Mouse (Mus musculus): ENCODE measurements around the gene Gpr3.

DNA sequence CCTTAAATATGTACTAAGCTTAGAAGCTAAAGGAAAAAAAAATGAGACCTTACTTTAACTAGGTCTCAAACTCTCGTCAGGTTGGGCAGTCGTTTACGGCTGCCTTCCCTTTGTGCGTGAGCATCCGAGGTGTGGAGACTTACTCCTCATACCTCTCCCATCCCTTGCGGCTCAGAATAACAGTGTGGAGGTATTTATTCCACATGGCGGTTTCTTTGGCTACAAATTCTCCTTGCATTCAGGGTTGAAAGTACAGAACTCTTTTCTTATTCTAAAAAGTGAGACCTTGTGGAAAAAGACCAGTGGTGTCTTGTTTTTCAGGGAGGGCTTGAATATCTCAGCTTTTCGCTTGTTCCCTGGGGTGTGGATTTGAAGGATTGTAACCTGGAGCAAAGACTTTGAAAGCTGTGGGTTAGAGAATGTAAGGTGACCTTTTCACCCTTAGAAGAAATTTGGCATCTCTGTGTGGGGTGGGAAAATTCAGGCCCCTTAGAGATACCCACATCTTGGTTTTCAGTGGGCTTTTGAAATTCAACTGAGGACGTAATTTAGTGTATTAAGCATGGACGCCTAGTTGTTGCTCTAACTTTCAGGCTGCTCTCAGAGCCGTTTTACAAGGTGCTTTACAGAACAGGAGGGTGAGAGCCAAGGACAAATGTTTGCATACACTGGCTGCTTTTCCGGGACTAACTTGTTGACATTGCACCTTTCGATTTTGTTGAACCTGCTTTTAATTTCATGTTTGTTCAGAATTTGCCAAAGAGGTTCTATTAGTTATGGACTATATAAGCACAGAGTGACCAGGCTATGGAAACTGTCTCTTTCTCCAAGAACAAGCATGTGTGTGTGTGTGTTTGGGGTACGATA, 28.1 kb downstream of the Gpr3 start:
- TF ChIP-seq POLR2A (IDR thresholded peaks at IDR 0.05; ENCODE audit: extremely low read depth, insufficient read depth, low read length) (no peak), CTCF (IDR thresholded peaks at IDR 0.05; ENCODE audit: extremely low read depth, insufficient read depth, low read length) (no peak)
